Mouse (Mus musculus): Measurements from ENCODE around the gene Secisbp2l. TPM values are rescaled to one million over a fixed set of nuclear protein-coding genes. Genes with fewer than 3 reads are reported as not detected.
A peak's percentile ranks its signal among the peaks of the same experiment; 100 is the strongest.

Gene Secisbp2l
- polyA plus RNA-seq, 1 experiment from 2014 or later: 23.9 TPM

- Histone ChIP-seq H3K36me3 (ENCODE audit: control insufficient read depth, insufficient read depth, low read length) (0 out of 2 replicates have a peak, but pooled peaks cover 4% of the 10 kb centered on the region), H3K4me2 (ENCODE audit: low read length) (no peak overlapping the region), H3K9me3 (ENCODE audit: control insufficient read depth, low read length) (no peaks in the 10 kb centered on the region), H3K9ac (ENCODE audit: low read depth, low read length) (no peak overlapping the region), H3K27me3 (replicated peaks; ENCODE audit: control insufficient read depth, insufficient read depth, low read length) (no peaks in the 10 kb centered on the region), H3K4me1 (ENCODE audit: control insufficient read depth, insufficient read depth, low read depth, low read length) (peaks cover 16% of the 10 kb centered on the region), H3K27ac (ENCODE audit: low read depth, low read length) (no peak overlapping the region), H3K4me3 (ENCODE audit: low read length) (no peak overlapping the region)
- 98% methylated on average over 3 of the region's 3 CpGs for WGBS
- ATAC-seq: no peak
Measured at GRCm38 (mm10) chr2:125777018-125777417, 5.7 kb downstream of the Secisbp2l start.

- Histone ChIP-seq H3K4me3 (ENCODE audit: low read length) (no peak overlapping the region), H3K4me1 (ENCODE audit: control insufficient read depth, insufficient read depth, low read depth, low read length) (peaks cover 4% of the 10 kb centered on the region; the same call in 1 of the 2 replicates), H3K36me3 (ENCODE audit: control insufficient read depth, insufficient read depth, low read length) (peaks cover 8% of the 10 kb centered on the region; the same call in 1 of the 2 replicates), H3K9ac (ENCODE audit: low read depth, low read length) (no peak overlapping the region), H3K4me2 (ENCODE audit: low read length) (no peak overlapping the region), H3K9me3 (ENCODE audit: control insufficient read depth, low read length) (no peaks in the 10 kb centered on the region), H3K27me3 (replicated peaks; ENCODE audit: control insufficient read depth, insufficient read depth, low read length) (no peaks in the 10 kb centered on the region), H3K27ac (ENCODE audit: low read depth, low read length) (no peak overlapping the region)
- no peak for ATAC-seq
- 87% methylated on average over 7 of the region's 7 CpGs for WGBS
Measured at GRCm38 (mm10) chr2:125775661-125776060, 7.0 kb downstream of the Secisbp2l start.

- no peaks in the 10 kb centered on the region for H3K27me3 ChIP-seq (replicated peaks; ENCODE audit: control insufficient read depth, insufficient read depth, low read length)
- H3K4me3 ChIP-seq (ENCODE audit: low read length): no peak overlapping the region
- H3K36me3 ChIP-seq (ENCODE audit: control insufficient read depth, insufficient read depth, low read length): peaks cover 11% of the 10 kb centered on the region
- no peak overlapping the region for H3K27ac ChIP-seq (ENCODE audit: low read depth, low read length)
- H3K9ac ChIP-seq (ENCODE audit: low read depth, low read length): no peak overlapping the region
- no peaks in the 10 kb centered on the region for H3K9me3 ChIP-seq (ENCODE audit: control insufficient read depth, low read length)
- no peak for ATAC-seq
- H3K4me1 ChIP-seq (ENCODE audit: control insufficient read depth, insufficient read depth, low read depth, low read length): no peaks in the 10 kb centered on the region
- no peak overlapping the region for H3K4me2 ChIP-seq (ENCODE audit: low read length)
- WGBS: 91% methylated on average over 4 of the region's 4 CpGs
Measured at GRCm38 (mm10) chr2:125774846-125775245, 7.8 kb downstream of the Secisbp2l start.

DNA sequence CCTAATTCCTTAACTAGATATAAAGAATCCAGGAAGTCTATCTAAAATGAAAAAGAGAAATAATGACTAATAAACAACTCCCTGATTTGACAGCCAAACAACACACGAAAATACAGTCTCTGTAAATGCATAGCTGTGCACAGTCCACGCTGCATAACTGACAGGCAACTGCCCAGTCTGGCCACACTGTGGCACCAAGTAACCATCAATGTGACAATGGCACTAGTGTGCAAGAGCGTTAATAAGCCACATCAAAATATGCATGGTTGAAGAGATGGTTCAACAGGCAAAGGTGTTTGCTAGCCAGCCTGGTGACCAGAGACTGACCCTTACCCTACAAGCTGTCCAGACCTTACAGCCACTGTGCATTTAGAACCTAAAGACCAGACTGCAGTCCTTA, 17.6 kb downstream of the Secisbp2l start:
- H3K4me3 ChIP-seq (ENCODE audit: low read length): no peak overlapping the region
- H3K9me3 ChIP-seq (ENCODE audit: control insufficient read depth, low read length): no peaks in the 10 kb centered on the region
- no peak overlapping the region for H3K4me2 ChIP-seq (ENCODE audit: low read length)
- no peaks in the 10 kb centered on the region for H3K4me1 ChIP-seq (ENCODE audit: control insufficient read depth, insufficient read depth, low read depth, low read length)
- no peak overlapping the region for H3K27ac ChIP-seq (ENCODE audit: low read depth, low read length)
- WGBS: 86% methylated on average over 3 of the region's 3 CpGs
- H3K27me3 ChIP-seq (replicated peaks; ENCODE audit: control insufficient read depth, insufficient read depth, low read length): no peaks in the 10 kb centered on the region
- peaks cover 34% of the 10 kb centered on the region for H3K36me3 ChIP-seq (ENCODE audit: control insufficient read depth, insufficient read depth, low read length)
- no peak overlapping the region for H3K9ac ChIP-seq (ENCODE audit: low read depth, low read length)
- peak; percentile 76; the same call in 1 of the 2 replicates for ATAC-seq

DNA sequence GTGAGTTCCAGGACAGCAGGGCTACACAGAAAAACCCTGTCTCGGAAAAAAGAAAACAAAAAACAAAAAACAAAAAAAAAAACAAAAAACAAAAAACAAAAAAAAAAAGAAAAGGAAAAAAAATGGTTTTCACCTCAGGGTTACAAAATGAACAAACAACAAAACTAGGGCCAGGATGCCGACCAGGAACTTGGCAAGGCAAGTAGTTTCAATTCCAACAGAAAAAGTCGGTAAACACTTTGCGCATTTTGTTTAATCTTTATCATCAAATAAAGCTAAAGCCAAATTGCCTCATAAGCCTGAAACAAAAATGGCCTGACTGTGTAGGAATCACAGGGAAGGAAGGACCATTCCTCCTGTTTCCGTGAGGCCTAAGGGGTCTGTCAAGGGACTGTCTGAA, 18.1 kb downstream of the Secisbp2l start:
- Histone ChIP-seq H3K27ac (ENCODE audit: low read depth, low read length) (no peak overlapping the region), H3K36me3 (ENCODE audit: control insufficient read depth, insufficient read depth, low read length) (peaks cover 35% of the 10 kb centered on the region), H3K9ac (ENCODE audit: low read depth, low read length) (no peak overlapping the region), H3K9me3 (ENCODE audit: control insufficient read depth, low read length) (no peaks in the 10 kb centered on the region), H3K4me2 (ENCODE audit: low read length) (no peak overlapping the region), H3K4me1 (ENCODE audit: control insufficient read depth, insufficient read depth, low read depth, low read length) (no peaks in the 10 kb centered on the region), H3K27me3 (replicated peaks; ENCODE audit: control insufficient read depth, insufficient read depth, low read length) (no peaks in the 10 kb centered on the region), H3K4me3 (ENCODE audit: low read length) (no peak overlapping the region)
- ATAC-seq: no peak
- 92% methylated on average over 5 of the region's 5 CpGs for WGBS

- H3K9me3 ChIP-seq (ENCODE audit: control insufficient read depth, low read length): no peaks in the 10 kb centered on the region
- no peaks in the 10 kb centered on the region for H3K27me3 ChIP-seq (replicated peaks; ENCODE audit: control insufficient read depth, insufficient read depth, low read length)
- no peak overlapping the region for H3K4me3 ChIP-seq (ENCODE audit: low read length)
- WGBS: 80% methylated on average over 2 of the region's 2 CpGs
- no peak overlapping the region for H3K4me2 ChIP-seq (ENCODE audit: low read length)
- H3K4me1 ChIP-seq (ENCODE audit: control insufficient read depth, insufficient read depth, low read depth, low read length): no peaks in the 10 kb centered on the region
- H3K27ac ChIP-seq (ENCODE audit: low read depth, low read length): no peak overlapping the region
- no peak for ATAC-seq
- no peak overlapping the region for H3K9ac ChIP-seq (ENCODE audit: low read depth, low read length)
- peaks cover 35% of the 10 kb centered on the region for H3K36me3 ChIP-seq (ENCODE audit: control insufficient read depth, insufficient read depth, low read length)
Measured at GRCm38 (mm10) chr2:125749330-125749729, 33.3 kb downstream of the Secisbp2l start.

- no peaks in the 10 kb centered on the region for H3K4me1 ChIP-seq (ENCODE audit: control insufficient read depth, insufficient read depth, low read depth, low read length)
- no peak overlapping the region for H3K27ac ChIP-seq (ENCODE audit: low read depth, low read length)
- 90% methylated on average over 6 of the region's 6 CpGs for WGBS
- no peaks in the 10 kb centered on the region for H3K27me3 ChIP-seq (replicated peaks; ENCODE audit: control insufficient read depth, insufficient read depth, low read length)
- H3K4me2 ChIP-seq (ENCODE audit: low read length): no peak overlapping the region
- no peak overlapping the region for H3K9ac ChIP-seq (ENCODE audit: low read depth, low read length)
- ATAC-seq: no peak
- H3K36me3 ChIP-seq (ENCODE audit: control insufficient read depth, insufficient read depth, low read length): peaks cover 29% of the 10 kb centered on the region
- no peak overlapping the region for H3K4me3 ChIP-seq (ENCODE audit: low read length)
- H3K9me3 ChIP-seq (ENCODE audit: control insufficient read depth, low read length): no peaks in the 10 kb centered on the region
Measured at GRCm38 (mm10) chr2:125739338-125739737, 43.3 kb downstream of the Secisbp2l start.

DNA sequence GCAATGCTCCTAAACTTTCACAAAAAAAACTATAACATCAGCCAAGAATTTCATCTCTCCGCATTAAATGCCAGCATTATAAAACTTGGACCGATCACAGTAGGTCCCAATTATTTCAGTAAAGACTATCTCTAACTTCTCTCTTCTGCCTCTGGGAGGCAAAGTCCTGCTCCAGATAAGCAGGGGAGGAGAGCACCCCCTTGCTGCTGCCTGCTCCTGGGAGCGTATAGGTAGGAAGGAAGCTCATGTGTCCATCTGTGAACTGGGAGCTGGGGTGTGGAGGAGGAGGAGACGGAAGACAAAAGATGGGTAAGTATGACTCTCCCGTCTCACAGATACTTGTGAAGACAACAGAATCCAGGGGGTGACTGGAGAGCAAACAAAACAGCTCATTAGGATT, 44.0 kb downstream of the Secisbp2l start:
- Histone ChIP-seq H3K4me2 (ENCODE audit: low read length) (no peak overlapping the region), H3K36me3 (ENCODE audit: control insufficient read depth, insufficient read depth, low read length) (peaks cover 25% of the 10 kb centered on the region), H3K4me1 (ENCODE audit: control insufficient read depth, insufficient read depth, low read depth, low read length) (no peaks in the 10 kb centered on the region), H3K27me3 (replicated peaks; ENCODE audit: control insufficient read depth, insufficient read depth, low read length) (no peaks in the 10 kb centered on the region), H3K9ac (ENCODE audit: low read depth, low read length) (no peak overlapping the region), H3K4me3 (ENCODE audit: low read length) (no peak overlapping the region), H3K9me3 (ENCODE audit: control insufficient read depth, low read length) (no peaks in the 10 kb centered on the region), H3K27ac (ENCODE audit: low read depth, low read length) (no peak overlapping the region)
- WGBS: 73% methylated on average over 5 of the region's 5 CpGs
- ATAC-seq: no peak

DNA sequence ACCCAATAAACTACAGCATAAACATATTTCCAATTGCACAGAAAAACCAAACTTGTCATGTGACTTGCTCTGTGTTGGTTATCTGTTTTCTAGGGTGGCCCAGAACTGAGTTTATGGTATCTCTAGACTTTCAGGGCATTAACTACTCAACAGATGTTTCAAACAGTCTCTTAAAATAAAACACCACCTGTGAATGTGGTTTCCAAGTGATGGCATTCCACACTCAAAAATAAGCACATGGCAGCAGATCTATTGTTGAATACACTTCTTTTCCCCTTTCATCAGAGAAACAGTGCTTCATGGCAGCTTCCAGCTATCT, 46.7 kb downstream of the Secisbp2l start:
- H3K27ac ChIP-seq (ENCODE audit: low read depth, low read length): no peak overlapping the region
- peaks cover 6% of the 10 kb centered on the region; the same call in 1 of the 2 replicates for H3K4me1 ChIP-seq (ENCODE audit: control insufficient read depth, insufficient read depth, low read depth, low read length)
- no peak for ATAC-seq
- H3K9me3 ChIP-seq (ENCODE audit: control insufficient read depth, low read length): no peaks in the 10 kb centered on the region
- no peak overlapping the region for H3K4me3 ChIP-seq (ENCODE audit: low read length)
- no peak overlapping the region for H3K4me2 ChIP-seq (ENCODE audit: low read length)
- no peak overlapping the region for H3K9ac ChIP-seq (ENCODE audit: low read depth, low read length)
- no peaks in the 10 kb centered on the region for H3K27me3 ChIP-seq (replicated peaks; ENCODE audit: control insufficient read depth, insufficient read depth, low read length)
- H3K36me3 ChIP-seq (ENCODE audit: control insufficient read depth, insufficient read depth, low read length): peaks cover 12% of the 10 kb centered on the region
